Mouse (Mus musculus): ENCODE data around the gene Chp1. TPM values are rescaled to one million over a fixed set of nuclear protein-coding genes. Genes with fewer than 3 reads are reported as not detected.

The Chp1 gene
- polyA plus RNA-seq, 1 experiment: 27.1 TPM

DNA sequence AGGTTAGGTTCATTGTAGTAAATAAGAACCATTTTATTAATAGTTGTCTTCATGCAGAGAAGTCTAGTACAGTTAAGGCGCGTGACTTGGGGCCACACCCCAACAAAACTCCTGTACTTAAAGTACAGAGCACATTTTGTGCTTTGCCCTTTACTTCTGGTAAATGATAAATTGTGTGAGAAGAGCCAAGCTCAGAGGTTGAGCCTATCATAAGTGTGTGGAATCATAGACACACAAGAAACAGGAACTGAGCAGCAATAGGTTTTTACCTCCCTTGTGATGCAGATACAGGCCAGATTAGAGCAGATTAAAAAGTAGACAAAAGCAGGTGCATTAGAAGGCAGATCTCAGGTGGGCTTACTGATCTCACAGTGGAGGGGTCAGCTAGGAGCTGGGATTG is 73.8 kb downstream of the Chp1 start:
- no peaks in the 10 kb centered on the region for H3K36me3 ChIP-seq (ENCODE audit: control insufficient read depth, insufficient read depth, low read length)
- no peak overlapping the region for H3K4me3 ChIP-seq (ENCODE audit: control insufficient read depth, low read depth, low read length)
- H3K4me1 ChIP-seq (ENCODE audit: control insufficient read depth, insufficient read depth, low read length): no peaks in the 10 kb centered on the region
- H3K27ac ChIP-seq (ENCODE audit: control insufficient read depth, insufficient read depth, low read depth, low read length): no peak overlapping the region
- no peak for TF ChIP-seq CTCF (IDR thresholded peaks at IDR 0.05; ENCODE audit: control insufficient read depth, insufficient read depth, insufficient replicate concordance, low read depth, low read length)
- TF ChIP-seq POLR2A (IDR thresholded peaks at IDR 0.05; ENCODE audit: control insufficient read depth, low read depth, low read length): no peak
- no peaks in the 10 kb centered on the region for H3K27me3 ChIP-seq (ENCODE audit: control insufficient read depth, insufficient read depth, low read length)

Other genes starting within 250 kb of the Chp1 start
- gene Dll4, start 221.9 kb upstream of the Chp1 start, polyA plus RNA-seq (2012; rRNA removed): 0.54 and 0.59 TPM in 2 replicates
- 3.5 and 3.6 TPM in 2 replicates for gene Chac1, start 196.5 kb upstream of the Chp1 start, polyA plus RNA-seq (2012; rRNA removed)
- gene Ino80, start 70.0 kb upstream of the Chp1 start, polyA plus RNA-seq (2012; rRNA removed): 6.1 and 6.7 TPM in 2 replicates
- 5.3 and 5.4 TPM in 2 replicates for gene Exd1, start 70 bp upstream of the Chp1 start, polyA plus RNA-seq (2012; rRNA removed)
- gene Nusap1, start 70.6 kb downstream of the Chp1 start, polyA plus RNA-seq (2012; rRNA removed): 6.0 and 7.1 TPM in 2 replicates
- 10.3 and 11.4 TPM in 2 replicates for gene Oip5, start 70.8 kb downstream of the Chp1 start, polyA plus RNA-seq (2012; rRNA removed)
- gene Ndufaf1, start 115.1 kb downstream of the Chp1 start, polyA plus RNA-seq (2012; rRNA removed): 5.2 and 6.7 TPM in 2 replicates
- gene Rtf1, start 127.4 kb downstream of the Chp1 start, polyA plus RNA-seq (2012; rRNA removed): 9.3 and 11.8 TPM in 2 replicates
- gene Itpka, start 194.6 kb downstream of the Chp1 start, polyA plus RNA-seq (2012; rRNA removed): 5.8 and 6.4 TPM in 2 replicates
- 2.2 and 3.0 TPM in 2 replicates for gene Ltk, start 212.7 kb downstream of the Chp1 start, polyA plus RNA-seq (2012; rRNA removed)
- 13.4 and 13.7 TPM in 2 replicates for gene Rpap1, start 239.8 kb downstream of the Chp1 start, polyA plus RNA-seq (2012; rRNA removed)

All from testis, adult 2 months (tissue).